Mouse (Mus musculus): ENCODE data around the gene Atxn1l. TPM values are rescaled to one million over a fixed set of nuclear protein-coding genes. Genes with fewer than 3 reads are reported as not detected.

Gene Atxn1l
- polyA plus RNA-seq (2012; ENCODE audit: insufficient read depth, low replicate concordance) = 1.5 and 6.3 TPM in 2 replicates

- H3K4me3 ChIP-seq (replicated peaks) = peak within 1 kb of the TSS; percentile 98
- H3K4me1 ChIP-seq = peaks cover 19% of the 10 kb centered on the region
- TF ChIP-seq FLI1 (IDR thresholded peaks at IDR 0.05; ENCODE audit: low read length) = no peak
- TF ChIP-seq GATA1 (IDR thresholded peaks at IDR 0.05; ENCODE audit: borderline replicate concordance, low read length) = no peak
- no peaks in the 10 kb centered on the region for H3K9me3 ChIP-seq
- H3K27me3 ChIP-seq (replicated peaks) = no peaks in the 10 kb centered on the region
- H3K36me3 ChIP-seq (replicated peaks; ENCODE audit: low read length) = peaks cover 29% of the 10 kb centered on the region
Measured at GRCm38 (mm10) chr8:109737237-109738048, at the start of gene Atxn1l. TSS of gene Atxn1l (minus strand) at chr8:109737739.

- peak overlapping the region; percentile 58 for H3K4me3 ChIP-seq (replicated peaks)
- no peaks in the 10 kb centered on the region for H3K36me3 ChIP-seq (replicated peaks; ENCODE audit: low read length)
- TF ChIP-seq GATA1 (IDR thresholded peaks at IDR 0.05; ENCODE audit: borderline replicate concordance, low read length) (no peak), FLI1 (IDR thresholded peaks at IDR 0.05; ENCODE audit: low read length) (no peak)
Measured at GRCm38 (mm10) chr8:109780548-109780947, 43.0 kb upstream of the Atxn1l start.

GRCm38 (mm10) chr8:109779431-109780228 lies 42.1 kb upstream of the Atxn1l start:
- peaks cover 8% of the 10 kb centered on the region for H3K27me3 ChIP-seq (replicated peaks)
- peaks cover 46% of the 10 kb centered on the region for H3K4me1 ChIP-seq
- TF ChIP-seq GATA1 (IDR thresholded peaks at IDR 0.05; ENCODE audit: borderline replicate concordance, low read length) = no peak
- no peak for TF ChIP-seq FLI1 (IDR thresholded peaks at IDR 0.05; ENCODE audit: low read length)
- peak overlapping the region; percentile 97 for H3K4me3 ChIP-seq (replicated peaks)
- no peaks in the 10 kb centered on the region for H3K36me3 ChIP-seq (replicated peaks; ENCODE audit: low read length)
- H3K9me3 ChIP-seq = no peaks in the 10 kb centered on the region

More at GRCm38 (mm10) chr8:109780548-109780947, 43.0 kb upstream of the Atxn1l start:
- peaks cover 53% of the 10 kb centered on the region for H3K4me1 ChIP-seq
- H3K27me3 ChIP-seq (replicated peaks) = peaks cover 3% of the 10 kb centered on the region
- no peaks in the 10 kb centered on the region for H3K9me3 ChIP-seq

GRCm38 (mm10) chr8:109778993-109779421 lies 41.5 kb upstream of the Atxn1l start:
- H3K27me3 ChIP-seq (replicated peaks) = peaks cover 8% of the 10 kb centered on the region
- H3K36me3 ChIP-seq (replicated peaks; ENCODE audit: low read length) = no peaks in the 10 kb centered on the region
- H3K9me3 ChIP-seq = no peaks in the 10 kb centered on the region
- TF ChIP-seq FLI1 (IDR thresholded peaks at IDR 0.05; ENCODE audit: low read length) = no peak
- TF ChIP-seq GATA1 (IDR thresholded peaks at IDR 0.05; ENCODE audit: borderline replicate concordance, low read length) = no peak
- H3K4me3 ChIP-seq (replicated peaks) = peak overlapping the region; percentile 97
- peaks cover 40% of the 10 kb centered on the region for H3K4me1 ChIP-seq

GRCm38 (mm10) chr8:109778280-109778977 lies 40.9 kb upstream of the Atxn1l start, which contains the start of gene Ap1g1:
TSS of gene Ap1g1 (plus strand) at chr8:109778554.
- peaks cover 8% of the 10 kb centered on the region for H3K27me3 ChIP-seq (replicated peaks)
- no peak for TF ChIP-seq FLI1 (IDR thresholded peaks at IDR 0.05; ENCODE audit: low read length)
- TF ChIP-seq GATA1 (IDR thresholded peaks at IDR 0.05; ENCODE audit: borderline replicate concordance, low read length) = no peak
- peak within 1 kb of the TSS; percentile 97 for H3K4me3 ChIP-seq (replicated peaks)
- H3K9me3 ChIP-seq = no peaks in the 10 kb centered on the region
- peaks cover 38% of the 10 kb centered on the region for H3K4me1 ChIP-seq
- no peaks in the 10 kb centered on the region for H3K36me3 ChIP-seq (replicated peaks; ENCODE audit: low read length)

GRCm38 (mm10) chr8:109777851-109778250 lies 40.3 kb upstream of the Atxn1l start:
- Histone ChIP-seq H3K4me1 (peaks cover 36% of the 10 kb centered on the region), H3K27me3 (replicated peaks) (peaks cover 8% of the 10 kb centered on the region), H3K9me3 (no peaks in the 10 kb centered on the region), H3K4me3 (replicated peaks) (peak overlapping the region; percentile 97), H3K36me3 (replicated peaks; ENCODE audit: low read length) (no peaks in the 10 kb centered on the region)
- TF ChIP-seq FLI1 (IDR thresholded peaks at IDR 0.05; ENCODE audit: low read length) = no peak
- no peak for TF ChIP-seq GATA1 (IDR thresholded peaks at IDR 0.05; ENCODE audit: borderline replicate concordance, low read length)

- H3K9me3 ChIP-seq = no peaks in the 10 kb centered on the region
- no peak for TF ChIP-seq GATA1 (IDR thresholded peaks at IDR 0.05; ENCODE audit: borderline replicate concordance, low read length)
- TF ChIP-seq FLI1 (IDR thresholded peaks at IDR 0.05; ENCODE audit: low read length) = no peak
- H3K27me3 ChIP-seq (replicated peaks) = peaks cover 8% of the 10 kb centered on the region
- H3K4me3 ChIP-seq (replicated peaks) = peak overlapping the region; percentile 2
- no peaks in the 10 kb centered on the region for H3K36me3 ChIP-seq (replicated peaks; ENCODE audit: low read length)
- H3K4me1 ChIP-seq = peaks cover 7% of the 10 kb centered on the region
Measured at GRCm38 (mm10) chr8:109773154-109773553, 35.6 kb upstream of the Atxn1l start.

GRCm38 (mm10) chr8:109766081-109766480 lies 28.5 kb upstream of the Atxn1l start:
- Histone ChIP-seq H3K4me1 (peaks cover 15% of the 10 kb centered on the region), H3K9me3 (peaks cover 37% of the 10 kb centered on the region), H3K27me3 (replicated peaks) (no peaks in the 10 kb centered on the region), H3K4me3 (replicated peaks) (peak overlapping the region; percentile 70), H3K36me3 (replicated peaks; ENCODE audit: low read length) (no peaks in the 10 kb centered on the region)
- TF ChIP-seq FLI1 (IDR thresholded peaks at IDR 0.05; ENCODE audit: low read length) = no peak
- TF ChIP-seq GATA1 (IDR thresholded peaks at IDR 0.05; ENCODE audit: borderline replicate concordance, low read length) = no peak

- peaks cover 15% of the 10 kb centered on the region for H3K4me1 ChIP-seq
- peaks cover 45% of the 10 kb centered on the region for H3K9me3 ChIP-seq
- TF ChIP-seq GATA1 (IDR thresholded peaks at IDR 0.05; ENCODE audit: borderline replicate concordance, low read length) (no peak), FLI1 (IDR thresholded peaks at IDR 0.05; ENCODE audit: low read length) (no peak)
- H3K4me3 ChIP-seq (replicated peaks) = no peak overlapping the region
- no peaks in the 10 kb centered on the region for H3K36me3 ChIP-seq (replicated peaks; ENCODE audit: low read length)
- H3K27me3 ChIP-seq (replicated peaks) = peaks cover 4% of the 10 kb centered on the region
Measured at GRCm38 (mm10) chr8:109764031-109764430, 26.5 kb upstream of the Atxn1l start.

All from megakaryocyte, embryonic 14.5 days (primary cell).